Mouse (Mus musculus): Measurements from ENCODE around the gene Fcgr1.

- TF ChIP-seq CTCF (IDR thresholded peaks at IDR 0.05; ENCODE audit: low read depth, low read length) (no peak), POLR2A (IDR thresholded peaks at IDR 0.05; ENCODE audit: extremely low read depth, insufficient read depth, low read length) (no peak)
Observed at GRCm38 (mm10) chr3:96321891-96322290, 28.1 kb upstream of the Fcgr1 start.
